Mouse (Mus musculus) G1E (cell line): ENCODE measurements around the gene Flrt1.

Source experiments
- CTCF ChIP-seq: IDR thresholded peaks from 2 replicates; pipeline ENCODE4 v1.5.1; 2012; ENCODE audit warnings: low read depth, low read length, inconsistent platforms, mixed read lengths
- GATA1 ChIP-seq: IDR thresholded peaks from 2 replicates; pipeline ENCODE4 v1.6.1; 2012; ENCODE audit warnings: borderline replicate concordance, low read length, inconsistent platforms, mixed read lengths
- GATA2 ChIP-seq: IDR thresholded peaks from 2 replicates; pipeline ENCODE4 v1.6.1; 2012; ENCODE audit warnings: low read depth, low read length, inconsistent platforms, borderline replicate concordance

DNA sequence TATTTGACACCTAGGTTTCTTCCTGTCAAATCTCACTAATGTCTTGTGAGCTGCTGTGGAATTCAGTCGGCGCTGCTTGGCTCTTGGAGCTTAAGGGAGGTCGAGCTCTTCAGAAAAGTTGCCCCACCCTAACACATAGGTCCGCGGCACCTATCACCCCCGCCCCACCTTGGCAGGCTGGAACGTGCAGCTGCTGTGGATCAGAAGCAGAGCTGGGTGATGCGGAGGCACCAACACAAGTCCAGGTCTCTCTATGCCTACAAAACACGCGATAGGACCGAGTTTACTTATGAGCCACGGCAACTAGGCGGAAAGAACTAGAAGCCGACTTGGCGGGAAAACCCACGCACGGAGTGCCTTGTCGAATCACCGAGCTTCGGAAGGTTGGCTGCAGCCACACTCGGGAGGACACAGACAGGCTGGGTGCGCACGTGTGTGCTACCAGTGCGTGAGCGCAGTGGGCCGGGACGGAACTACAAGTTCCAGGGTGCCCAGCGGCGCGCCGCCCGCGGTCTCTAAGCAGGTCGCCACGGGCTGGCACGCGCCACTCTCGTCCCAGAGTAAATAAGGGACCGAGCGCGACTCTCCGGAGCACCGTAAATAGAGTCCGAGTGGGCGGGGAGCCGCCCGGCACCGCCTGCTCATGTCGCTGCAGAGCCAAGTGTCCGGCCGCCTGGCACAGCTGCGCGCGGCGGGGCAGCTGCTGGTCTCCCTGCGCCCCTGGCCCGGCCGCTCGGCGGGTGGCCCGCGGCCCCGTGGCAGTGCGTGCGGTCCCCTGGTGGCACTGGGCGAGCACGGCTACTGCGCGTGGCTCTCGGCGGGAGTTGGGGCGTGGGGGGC is 49.1 kb downstream of the Flrt1 start, which contains the start of gene Macrod1:
- TF ChIP-seq CTCF (no peak), GATA1 (no peak), GATA2 (no peak)
